Mouse (Mus musculus) left cerebral cortex, adult 8-10 months (tissue): ENCODE data around the gene Ptpa. TPM values are rescaled to one million over a fixed set of nuclear protein-coding genes. Genes with fewer than 3 reads are reported as not detected.

ENCODE experiments used
- DNase-seq, 2 experiments: peaks; one replicate each; pipeline ENCODE4 v3.0.0; 2022; ENCODE audit warnings: low spot score in 2 of 2
- total RNA-seq, 4 experiments: library from RNA; stranded (reverse); gene quantifications; 2 replicates each; pipeline ENCODE4 v1.2.4; 2022

Gene Ptpa
- total RNA-seq, result 100 to 1,000 TPM; 174 to 191 (median 186) TPM

DNA sequence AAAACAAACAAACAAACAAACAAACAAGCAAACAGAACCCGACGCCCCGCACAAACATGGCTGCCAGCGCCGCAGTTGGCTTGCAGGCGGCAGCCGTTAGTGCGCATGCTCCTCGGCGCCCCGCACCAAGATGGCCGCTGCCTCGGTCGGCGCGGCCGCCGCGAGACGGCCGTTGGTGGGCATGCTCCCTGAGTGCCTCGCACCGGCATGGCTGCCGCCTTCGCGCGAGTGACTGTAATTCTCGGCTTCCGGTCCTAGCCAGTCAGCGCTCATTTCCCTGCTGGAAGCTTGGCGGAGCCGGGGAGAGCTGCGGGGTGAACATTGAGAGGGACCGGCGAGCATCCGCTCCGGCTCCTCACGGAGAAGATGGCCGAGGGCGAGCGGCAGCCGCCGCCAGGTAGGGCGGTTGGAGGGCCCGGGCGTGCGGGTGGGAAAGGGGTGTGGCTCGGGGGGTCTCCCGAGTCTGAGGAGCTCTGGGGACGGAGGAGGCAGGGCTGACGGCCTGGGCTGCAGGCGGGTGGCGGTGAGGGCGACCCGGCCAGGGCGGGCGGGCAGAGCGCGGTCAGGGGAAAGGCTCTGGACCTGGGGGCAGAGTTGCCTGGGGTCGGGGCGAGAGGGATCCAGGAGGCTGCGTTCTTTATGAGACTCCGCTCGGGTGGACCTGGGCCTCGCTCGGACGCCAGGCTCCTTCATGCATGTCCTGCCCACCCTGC lies at the start of gene Ptpa:
Gene Ptpa, plus strand, starts transcription at position 104 of the 713 bp plus-strand sequence.
- peak in 1 of 2 experiments; percentile 90 for DNase-seq

DNA sequence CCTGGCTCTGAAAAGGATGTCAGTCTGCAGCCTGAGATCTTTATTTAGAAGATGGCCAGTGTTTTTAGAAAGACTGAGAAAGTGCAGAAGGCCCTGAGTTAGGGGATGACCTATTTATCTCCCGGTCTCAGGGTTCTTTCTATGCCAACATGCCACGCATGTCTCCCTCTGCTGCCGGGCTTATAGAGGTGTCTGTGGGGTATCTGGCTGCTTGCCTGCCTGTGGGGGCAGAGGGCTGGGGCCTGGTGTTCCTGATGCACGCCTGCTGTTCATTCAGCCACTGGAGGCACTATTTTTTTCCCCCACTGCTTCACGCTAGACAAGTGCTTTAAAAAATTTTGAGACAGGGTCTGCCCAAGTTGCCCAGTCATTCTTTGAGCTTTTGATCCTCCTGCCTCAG lies 49.6 kb upstream of the Ptpa start:
- no peak for DNase-seq

DNA sequence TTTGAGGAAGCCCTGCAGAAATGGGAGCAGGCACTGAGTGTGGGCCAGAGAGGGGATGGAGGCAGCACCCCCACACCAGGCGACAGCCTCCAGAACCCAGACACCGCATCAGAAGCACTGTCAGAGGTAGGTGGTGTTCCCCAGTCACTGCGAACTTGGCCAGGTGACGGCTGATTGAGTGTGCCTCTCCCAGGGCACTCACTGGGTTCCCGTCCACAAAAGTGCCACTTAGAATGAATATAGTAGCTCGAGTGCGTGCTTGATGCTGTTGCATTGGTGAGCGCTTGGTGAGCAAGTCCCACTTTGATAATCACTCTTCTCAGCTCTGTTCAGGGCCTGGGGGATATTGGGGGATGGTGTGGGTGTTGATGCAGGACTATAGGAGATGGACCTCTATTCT lies 44.3 kb upstream of the Ptpa start:
- no peak for DNase-seq

DNA sequence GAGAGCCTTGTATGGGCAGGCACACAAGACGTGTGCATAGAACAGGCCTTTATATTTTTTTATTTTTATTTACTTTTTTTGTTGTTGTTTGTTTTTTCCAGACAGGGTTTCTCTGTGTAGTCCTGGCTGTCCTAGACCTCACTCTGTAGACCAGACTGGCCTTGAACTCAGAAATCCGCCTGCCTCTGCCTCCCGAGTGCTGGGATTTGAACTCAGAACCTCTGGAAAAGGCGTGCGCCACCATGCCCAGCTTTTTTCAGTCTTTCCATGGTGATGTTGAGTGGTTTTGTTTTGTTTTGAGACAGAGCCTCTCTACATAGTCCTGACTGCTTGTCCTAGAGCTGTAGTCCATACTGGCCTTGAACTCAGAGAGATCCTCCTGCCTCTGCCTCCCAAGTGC lies 43.1 kb upstream of the Ptpa start:
- DNase-seq, result no peak

DNA sequence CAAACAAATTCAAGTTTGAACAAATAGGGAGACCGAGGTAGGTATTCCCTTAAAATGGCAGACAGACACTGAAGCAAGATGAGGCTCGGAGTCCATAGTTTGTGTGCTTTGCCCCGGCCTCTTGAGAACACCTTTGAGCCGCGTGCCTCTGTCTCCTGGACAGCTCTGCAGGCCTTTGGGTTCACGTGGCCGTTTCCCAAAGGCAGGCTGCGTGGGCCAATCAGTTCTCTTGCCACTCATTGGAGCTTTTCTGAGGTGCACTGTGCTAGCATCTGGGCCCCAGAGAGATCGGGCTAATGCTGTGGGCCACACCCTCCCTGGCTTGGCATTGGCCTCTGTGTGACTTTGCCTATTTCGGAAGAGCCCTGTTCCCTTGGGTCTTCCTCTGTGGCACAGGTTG lies 39.9 kb upstream of the Ptpa start:
- no peak for DNase-seq

DNA sequence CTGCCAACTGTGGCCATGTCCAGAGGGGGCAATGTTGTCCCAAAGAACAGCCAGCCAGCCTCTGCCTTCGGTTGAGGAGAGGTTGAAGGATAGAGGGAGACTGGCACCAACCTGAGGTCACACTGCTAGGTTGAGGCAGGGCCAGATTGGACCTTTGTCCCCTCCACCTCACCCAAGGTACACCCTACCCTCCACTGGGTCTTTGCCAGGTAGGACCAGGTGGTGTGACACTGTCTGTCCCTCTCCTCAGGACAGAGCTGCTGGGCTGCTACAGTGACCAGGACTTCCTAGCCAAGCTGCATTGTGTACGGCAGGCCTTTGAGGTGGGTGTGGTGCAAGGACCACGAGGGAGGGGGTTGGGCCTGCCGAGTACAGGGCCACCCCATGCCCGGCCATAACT lies 38.1 kb upstream of the Ptpa start:
- DNase-seq, result no peak

DNA sequence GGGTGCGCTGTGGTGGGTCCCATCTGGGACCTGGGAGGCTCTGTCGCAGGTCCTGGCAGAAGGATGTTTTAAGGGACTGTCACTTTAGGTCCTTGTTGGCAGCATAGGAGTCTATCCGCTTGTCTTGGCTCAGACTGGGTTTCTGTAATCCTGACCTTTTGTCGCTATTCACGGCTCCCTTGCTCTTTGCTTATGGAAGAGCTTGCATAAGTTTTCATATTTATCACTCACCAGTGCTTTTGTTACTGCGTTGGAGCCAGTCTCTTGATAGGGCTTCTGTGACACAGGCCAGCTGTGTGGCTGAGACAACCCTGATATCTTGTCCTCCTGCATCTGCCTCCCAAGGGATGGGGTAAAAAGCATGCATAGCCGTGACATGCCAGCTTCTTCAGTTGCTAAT lies 36.5 kb upstream of the Ptpa start:
- no peak for DNase-seq

DNA sequence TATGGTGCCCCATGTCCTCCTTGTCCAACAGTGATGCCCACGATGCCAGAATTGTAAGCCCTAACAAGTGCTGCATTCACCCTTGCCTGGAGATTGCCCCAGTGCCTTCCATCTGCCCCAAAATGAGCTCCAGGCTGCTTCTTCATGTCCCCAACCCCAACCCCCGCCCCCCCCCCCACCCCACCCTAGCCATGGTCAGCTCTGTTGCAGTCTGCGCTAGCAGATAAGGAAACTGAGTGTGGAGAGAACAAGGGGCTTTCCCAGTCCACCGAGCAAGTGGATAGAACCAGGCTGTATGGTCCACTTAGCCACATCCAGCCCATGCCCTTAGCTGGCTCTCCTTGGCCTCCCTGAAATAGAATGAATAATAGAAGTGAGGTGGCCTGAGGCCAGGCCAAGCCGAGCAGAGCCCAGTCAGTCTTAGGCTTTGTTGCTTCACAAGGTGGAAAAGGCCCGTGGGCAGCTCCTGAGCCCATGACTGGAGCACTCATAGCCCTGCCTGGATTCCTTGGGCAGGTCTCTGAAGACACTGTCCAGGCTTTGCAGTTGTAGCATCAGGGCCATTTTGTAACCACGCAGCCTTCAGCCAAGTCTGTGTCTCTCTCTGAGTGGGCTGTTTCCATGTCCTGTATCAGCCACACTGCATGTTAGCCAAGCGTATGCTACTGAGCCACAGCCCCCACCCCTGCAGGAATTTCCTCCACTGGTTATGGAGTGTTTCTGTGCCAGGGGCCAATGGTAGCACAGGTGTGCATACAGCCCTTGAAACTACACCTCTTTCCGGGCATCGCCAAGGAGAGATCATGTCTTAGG lies 35.1 kb upstream of the Ptpa start:
- DNase-seq, result no peak

DNA sequence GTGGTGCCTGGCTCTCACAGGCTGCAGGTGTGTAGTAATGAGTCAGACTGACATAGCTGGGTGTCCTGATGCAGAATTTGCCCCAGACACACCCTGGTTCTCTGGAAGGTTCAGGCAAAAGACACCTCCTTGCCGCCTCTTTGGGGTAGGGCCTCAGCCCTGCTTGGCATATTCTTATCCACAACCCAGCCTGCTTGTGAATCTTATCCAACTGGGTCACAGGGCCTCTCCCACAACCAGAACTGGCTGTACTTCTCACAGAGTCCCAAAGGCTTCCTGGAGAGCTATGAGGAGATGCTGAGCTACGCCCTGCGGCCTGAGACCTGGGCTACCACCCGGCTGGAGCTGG lies 34.5 kb upstream of the Ptpa start:
- no peak for DNase-seq

DNA sequence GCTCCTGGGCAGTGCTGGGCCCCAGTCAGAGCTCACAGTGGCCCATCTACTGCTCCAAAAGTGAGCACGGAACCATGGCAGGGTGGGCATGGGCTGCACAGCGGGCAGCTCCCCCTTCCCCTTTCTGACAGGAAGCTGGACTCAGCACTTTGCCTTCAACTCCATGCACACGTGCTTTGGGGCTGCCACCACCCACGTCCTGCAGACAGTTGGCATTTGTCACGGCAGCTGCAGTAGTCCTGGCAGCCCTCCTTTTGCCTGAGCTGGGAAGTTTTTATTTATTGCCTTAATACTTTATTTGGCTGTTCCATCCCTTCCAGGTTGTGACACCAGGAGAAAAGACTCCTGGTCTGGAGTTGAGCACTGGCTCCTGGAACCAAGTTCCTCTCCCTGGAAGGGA lies 31.0 kb upstream of the Ptpa start:
- DNase-seq, result no peak

DNA sequence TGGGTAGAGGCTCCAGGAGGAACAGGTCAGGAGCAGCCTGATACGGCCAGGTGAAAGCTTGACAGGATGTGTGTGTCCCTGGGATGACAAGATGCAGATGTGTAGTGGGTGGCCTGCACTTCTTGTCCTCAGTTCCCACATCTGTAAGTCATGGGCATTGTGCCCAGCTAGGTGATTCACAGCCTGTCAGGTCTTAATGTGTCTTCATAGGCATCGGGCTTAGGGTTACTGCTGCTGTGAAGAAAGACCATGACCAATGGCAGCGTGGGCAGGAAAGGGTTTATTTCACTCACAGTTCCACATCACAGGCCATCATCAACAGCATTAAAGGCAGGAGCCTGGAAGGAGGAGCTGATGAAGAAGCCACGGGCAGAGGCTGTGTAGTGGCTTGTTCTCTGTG lies 30.2 kb upstream of the Ptpa start:
- DNase-seq, result no peak

DNA sequence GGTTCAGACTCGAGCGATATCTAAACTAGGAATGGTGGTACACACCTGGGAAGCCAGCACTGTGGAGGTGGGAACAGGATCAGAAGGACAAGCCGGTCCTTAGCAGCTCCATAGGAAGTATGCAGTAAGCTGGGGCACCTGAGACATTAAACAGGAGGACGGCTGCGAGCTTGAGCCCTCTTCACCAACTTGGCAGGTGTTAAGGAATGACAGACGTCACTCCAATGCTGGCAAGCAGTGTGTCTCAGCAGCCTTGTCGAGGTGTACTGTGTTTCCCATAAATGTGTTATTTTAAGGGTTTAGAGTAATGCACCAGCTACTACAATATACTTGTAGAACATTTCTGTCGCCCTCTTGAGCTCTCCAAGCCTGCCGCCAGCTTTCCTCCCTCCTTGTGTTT lies 28.9 kb upstream of the Ptpa start:
- no peak for DNase-seq

DNA sequence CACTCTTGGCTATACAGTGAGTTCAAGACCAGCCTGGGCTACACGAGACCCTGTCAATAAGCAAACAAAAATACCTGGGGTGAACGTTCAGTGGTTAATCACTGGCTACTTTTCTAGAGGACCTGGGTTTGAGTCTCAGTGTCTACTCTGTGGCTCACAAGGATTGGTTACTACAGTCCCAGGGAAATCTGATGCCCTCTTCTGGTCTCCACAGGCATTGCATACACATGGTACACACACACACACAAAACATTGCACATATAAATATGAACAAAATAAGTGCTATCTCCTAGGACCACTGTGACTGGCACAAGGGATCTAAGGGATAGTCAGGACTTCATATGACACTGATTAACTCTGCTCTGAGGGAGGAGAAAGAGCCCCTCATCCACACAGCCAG lies 26.8 kb upstream of the Ptpa start:
- no peak for DNase-seq

DNA sequence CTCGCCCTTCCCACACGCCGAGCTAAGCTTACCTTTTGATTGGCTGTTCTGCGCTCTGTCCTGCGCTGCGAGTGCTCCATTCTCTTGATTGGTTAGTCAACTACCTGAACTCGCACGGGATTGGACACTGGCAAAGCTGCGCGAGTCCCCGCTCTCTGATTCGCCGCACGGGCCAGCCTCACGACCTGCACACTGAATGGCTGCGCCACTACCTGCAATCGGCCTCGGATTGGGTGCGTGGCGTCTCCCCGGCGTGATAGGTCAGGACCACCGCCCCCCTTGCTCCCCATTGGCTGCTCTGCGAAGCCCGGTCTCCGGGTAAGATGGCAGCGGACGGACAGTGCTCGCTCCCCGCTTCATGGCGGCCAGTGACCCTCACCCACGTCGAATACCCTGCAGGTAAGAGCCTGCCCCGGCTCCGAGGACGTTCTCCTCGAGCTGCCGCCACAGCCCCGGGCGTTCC lies 23.7 kb upstream of the Ptpa start, which contains the start of gene Dolpp1:
Gene Dolpp1, plus strand, starts transcription at position 141 of the 463 bp plus-strand sequence.
- peak; percentile 92 to 99 for DNase-seq

DNA sequence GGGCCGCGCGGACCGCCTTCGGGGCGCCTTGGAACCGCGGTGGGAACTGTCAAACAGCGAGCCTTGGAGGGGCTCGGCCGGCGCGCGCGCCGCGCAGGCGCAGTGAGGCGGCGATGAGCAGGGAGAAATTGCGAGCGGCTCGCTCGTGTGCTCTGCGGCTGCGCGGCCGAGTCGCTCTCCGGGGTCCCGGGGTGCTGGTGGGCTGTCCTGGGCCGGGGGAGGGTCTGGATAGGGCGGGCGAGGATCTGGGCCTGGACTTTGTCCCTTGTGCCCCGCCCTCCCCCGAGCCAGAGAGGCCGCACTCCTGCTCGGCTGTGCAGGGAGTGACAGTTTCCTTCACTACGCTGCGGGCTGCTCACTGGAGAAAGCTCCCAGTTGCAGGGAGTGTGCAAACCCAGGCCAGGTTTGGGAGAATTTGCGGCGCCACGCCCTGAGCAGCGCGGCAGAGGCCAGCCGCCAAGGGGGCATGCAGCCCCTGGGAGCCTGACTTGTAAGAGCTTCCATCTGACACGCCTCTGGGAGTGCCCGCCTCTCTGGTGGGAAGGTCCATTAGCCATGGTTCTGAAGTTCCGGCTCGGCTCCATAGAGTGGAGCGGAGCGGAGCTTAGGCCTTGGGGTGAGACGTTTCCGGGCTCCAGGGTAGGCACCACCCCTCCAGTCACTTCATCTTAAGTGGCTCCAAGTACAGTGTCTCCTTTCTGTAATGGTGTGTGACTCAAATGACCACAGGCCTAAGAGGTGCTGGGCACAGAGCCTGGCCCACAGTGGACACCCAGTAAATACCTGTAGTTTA lies 23.1 kb upstream of the Ptpa start:
- peak; percentile 48 to 64 for DNase-seq

DNA sequence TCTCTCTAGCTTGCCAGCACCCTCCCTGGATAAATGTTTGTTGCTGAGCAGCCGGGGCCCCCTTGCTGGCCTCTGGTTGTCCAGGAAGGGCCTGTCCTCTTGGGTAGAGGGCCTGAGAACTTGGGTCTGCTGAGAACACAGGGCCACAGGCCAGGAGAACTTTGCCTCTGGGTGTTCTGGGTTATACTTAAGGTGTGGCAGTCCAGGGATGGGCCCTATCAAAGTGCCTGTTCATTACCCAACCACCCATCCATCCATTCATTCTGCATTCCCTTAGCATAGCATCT lies 22.5 kb upstream of the Ptpa start:
- no peak for DNase-seq

DNA sequence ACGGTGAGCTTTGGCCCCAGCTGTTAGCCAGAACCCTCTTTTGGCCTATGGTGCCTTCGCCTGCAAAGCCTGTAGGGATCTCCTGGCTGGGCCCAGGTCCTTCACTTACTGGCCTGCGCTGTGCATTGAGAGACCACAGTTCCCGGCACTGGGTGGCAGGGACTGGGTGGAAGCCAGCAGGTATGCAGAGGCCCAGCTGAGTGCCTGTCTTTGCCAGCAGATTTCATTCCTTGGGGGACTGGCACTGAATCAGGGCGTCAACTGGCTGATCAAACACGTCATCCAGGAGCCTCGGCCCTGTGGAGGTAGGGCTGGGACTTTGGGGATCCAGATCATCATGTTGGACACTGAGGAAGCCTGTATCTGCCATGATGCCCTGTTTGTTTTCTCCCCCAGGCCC lies 20.1 kb upstream of the Ptpa start:
- DNase-seq, result no peak

DNA sequence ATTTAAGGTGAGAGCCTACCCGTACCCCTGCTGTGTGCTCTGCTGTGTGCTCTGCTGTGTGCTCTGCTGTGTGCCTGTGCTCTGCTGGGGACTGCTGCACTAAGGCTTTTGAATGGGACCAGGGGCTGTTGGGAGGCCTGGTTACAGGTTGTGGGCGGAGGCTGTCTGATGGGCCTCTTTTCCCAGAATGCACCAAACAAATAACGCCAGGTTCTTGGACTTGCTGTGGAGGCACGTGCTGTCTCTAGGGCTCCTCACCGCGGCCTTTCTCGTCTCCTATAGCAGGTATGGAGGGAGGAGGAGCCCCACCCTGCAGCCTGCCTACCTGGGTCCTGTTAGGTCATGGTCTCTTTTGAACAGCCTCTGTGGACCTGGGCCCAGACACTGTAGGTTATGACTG lies 19.6 kb upstream of the Ptpa start:
- DNase-seq, result no peak

DNA sequence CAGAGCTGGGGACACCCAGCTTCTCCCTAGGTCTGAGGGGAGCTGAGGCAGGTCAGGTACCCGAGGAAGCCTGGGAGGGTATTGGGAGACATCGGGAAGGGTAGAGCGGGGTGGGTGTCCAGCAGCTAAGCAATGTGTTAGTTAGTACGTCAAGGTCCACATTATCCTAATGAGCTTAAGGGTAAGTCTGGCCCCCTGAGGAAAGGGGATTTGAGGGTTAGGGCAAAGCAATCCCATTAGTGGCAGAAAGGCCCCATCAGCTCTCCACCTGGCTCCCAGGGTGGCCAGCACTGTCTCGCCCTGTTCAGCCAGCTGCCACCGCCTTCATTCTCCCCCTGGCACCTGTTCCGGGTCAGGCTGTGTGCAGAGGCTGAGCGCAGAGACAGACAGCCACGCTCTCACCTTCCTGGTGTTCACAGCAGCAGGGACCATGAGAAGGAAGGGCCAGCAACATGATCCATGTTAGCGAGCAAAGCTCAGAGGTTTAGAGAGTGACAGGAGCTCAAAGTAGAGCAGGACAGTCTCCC lies 17.8 kb upstream of the Ptpa start:
- no peak for DNase-seq

DNA sequence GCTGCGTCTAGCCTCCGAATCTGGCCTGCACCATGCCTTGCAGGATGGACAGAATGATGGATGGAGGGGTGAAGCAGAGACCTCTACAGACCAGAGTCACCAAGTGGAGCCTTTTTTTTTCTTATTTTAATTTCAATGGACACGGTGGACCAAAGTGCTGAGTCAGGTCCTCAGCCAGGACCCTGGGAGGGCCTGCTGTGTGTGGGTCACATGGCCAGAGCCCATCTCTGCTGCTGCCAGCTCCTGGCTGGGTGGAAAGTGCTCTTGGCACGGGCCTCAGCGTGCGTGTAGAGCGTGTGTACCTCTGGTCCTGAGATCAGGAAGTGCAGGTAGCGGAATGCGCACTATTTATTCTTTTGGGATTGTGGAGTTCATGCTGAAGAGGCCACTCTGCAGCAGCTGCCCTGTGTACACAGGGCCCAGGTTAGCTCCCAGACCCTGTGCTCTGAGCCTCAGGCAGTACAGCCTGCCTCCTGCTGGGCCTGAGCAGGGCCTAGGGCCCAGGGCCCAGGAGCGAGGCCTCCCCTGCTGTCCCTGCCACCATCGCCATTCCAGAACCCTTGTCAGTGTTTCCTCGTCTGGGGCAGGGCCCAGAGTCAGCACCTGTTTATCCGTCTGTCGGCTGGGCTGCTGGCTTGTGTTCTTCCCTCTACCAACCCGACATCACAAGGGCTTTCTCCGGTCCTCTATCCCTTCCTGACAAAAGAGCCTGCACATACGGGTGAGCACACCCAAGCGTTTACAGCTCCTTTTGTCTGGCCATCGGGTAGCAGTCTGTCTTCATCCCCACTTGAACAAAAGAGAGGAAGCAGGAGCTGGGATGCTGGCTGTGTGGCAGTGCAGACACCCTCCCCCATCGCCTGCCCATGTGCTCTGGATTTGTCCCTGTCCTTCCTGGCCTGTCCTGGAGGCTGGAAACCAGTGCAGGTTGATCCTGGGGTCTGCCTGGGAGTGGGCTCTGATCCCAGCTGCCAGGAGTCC lies 16.4 kb upstream of the Ptpa start:
- no peak for DNase-seq

DNA sequence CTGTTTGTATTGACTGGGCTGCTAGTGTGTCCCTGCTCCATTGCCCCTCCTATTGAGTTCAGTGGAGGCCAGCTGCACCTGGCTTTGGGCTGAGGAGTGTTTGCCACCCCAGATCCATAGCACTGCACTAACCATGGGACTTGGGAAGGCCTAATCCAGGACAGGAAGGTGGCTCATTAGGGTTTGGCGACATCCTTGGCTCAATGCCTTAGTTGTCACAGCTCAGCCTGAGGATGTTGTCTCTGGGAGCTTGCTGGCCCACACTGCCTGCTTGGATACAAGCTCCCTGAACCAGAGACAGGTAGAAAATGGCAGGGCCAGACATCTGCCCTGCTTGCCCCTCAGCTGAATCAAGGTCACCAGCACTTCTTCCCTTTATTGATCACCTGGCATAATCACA lies 14.3 kb upstream of the Ptpa start:
- DNase-seq, result no peak
